Mouse (Mus musculus): Measurements from ENCODE around the gene Fam131a. TPM values are rescaled to one million over a fixed set of nuclear protein-coding genes. Genes with fewer than 3 reads are reported as not detected.
A peak's percentile ranks its signal among the peaks of the same experiment; 100 is the strongest.

The Fam131a gene
- polyA plus RNA-seq, 1 experiment from 2014 or later = 3.4 TPM

DNA sequence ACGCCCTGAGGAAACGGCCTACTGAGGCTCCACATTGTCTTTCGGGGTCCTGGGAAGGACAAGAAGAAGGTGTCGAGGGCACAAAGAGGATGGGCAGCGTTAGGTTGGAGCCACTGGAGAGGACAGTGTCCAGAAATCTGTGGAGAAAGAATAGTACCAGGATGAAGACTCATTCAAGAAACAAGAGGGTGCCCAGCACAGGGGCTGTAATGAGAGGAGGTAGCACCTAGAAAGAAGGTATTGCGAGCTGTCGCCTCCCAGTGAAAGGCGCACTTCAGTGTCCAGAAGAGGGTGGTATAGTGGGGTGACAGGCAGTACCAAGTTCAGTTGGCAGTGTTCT, 23.8 kb downstream of the Fam131a start:
- ATAC-seq (ENCODE audit: insufficient read depth) (no peak; the same call in 1 of the 2 replicates), DNase-seq (no peak)
- peak overlapping the region; percentile 89 for H3K4me2 ChIP-seq
- TF ChIP-seq CTCF (IDR thresholded peaks at IDR 0.05; ENCODE audit: low read depth) = no peak; the same call in 1 of the 2 replicates
- peak overlapping the region; percentile 61 for H3K4me3 ChIP-seq (ENCODE audit: low read depth, low read length)
- H3K9ac ChIP-seq = peak overlapping the region; percentile 67
- H3K36me3 ChIP-seq (ENCODE audit: insufficient read depth) = peaks cover 31% of the 10 kb centered on the region
- H3K27me3 ChIP-seq (ENCODE audit: insufficient read depth, low read length) = no peaks in the 10 kb centered on the region
- peaks cover 9% of the 10 kb centered on the region for H3K4me1 ChIP-seq (ENCODE audit: insufficient read depth)
- H3K27ac ChIP-seq (ENCODE audit: low read depth) = peak overlapping the region; percentile 97
- no peaks in the 10 kb centered on the region for H3K9me3 ChIP-seq (ENCODE audit: low read depth, low read length)
- WGBS = 2% methylated on average over 8 of the region's 8 CpGs

GRCm38 (mm10) chr16:20717181-20717977, 24.3 kb downstream of the Fam131a start, which contains the start of the genes Polr2h and Clcn2:
TSS of gene Polr2h (plus strand) at chr16:20717665.
TSS of gene Clcn2 (minus strand) at chr16:20717746.
- Histone ChIP-seq H3K4me3 (ENCODE audit: low read depth, low read length) (peak within 1 kb of the TSS; percentile 61), H3K27ac (ENCODE audit: low read depth) (peak within 1 kb of the TSS; percentile 97), H3K4me1 (ENCODE audit: insufficient read depth) (peaks cover 9% of the 10 kb centered on the region), H3K36me3 (ENCODE audit: insufficient read depth) (peaks cover 32% of the 10 kb centered on the region), H3K4me2 (peak within 1 kb of the TSS; percentile 89), H3K9ac (peak within 1 kb of the TSS; percentile 67), H3K9me3 (ENCODE audit: low read depth, low read length) (no peaks in the 10 kb centered on the region), H3K27me3 (ENCODE audit: insufficient read depth, low read length) (no peaks in the 10 kb centered on the region)
- DNase-seq (peak; percentile 98), ATAC-seq (ENCODE audit: insufficient read depth) (peak; percentile 82)
- under 1% methylated on average over 62 of the region's 62 CpGs for WGBS
- peak; percentile 66 for TF ChIP-seq CTCF (IDR thresholded peaks at IDR 0.05; ENCODE audit: low read depth)

GRCm38 (mm10) chr16:20717978-20718670, 25.1 kb downstream of the Fam131a start:
- no peak for TF ChIP-seq CTCF (IDR thresholded peaks at IDR 0.05; ENCODE audit: low read depth)
- Histone ChIP-seq H3K27me3 (ENCODE audit: insufficient read depth, low read length) (no peaks in the 10 kb centered on the region), H3K4me1 (ENCODE audit: insufficient read depth) (peaks cover 9% of the 10 kb centered on the region), H3K27ac (ENCODE audit: low read depth) (peak overlapping the region; percentile 97), H3K9me3 (ENCODE audit: low read depth, low read length) (no peaks in the 10 kb centered on the region), H3K4me3 (ENCODE audit: low read depth, low read length) (peak overlapping the region; percentile 61), H3K4me2 (peak overlapping the region; percentile 89), H3K36me3 (ENCODE audit: insufficient read depth) (peaks cover 29% of the 10 kb centered on the region), H3K9ac (peak overlapping the region; percentile 67)
- peak; percentile 40 for DNase-seq
- ATAC-seq (ENCODE audit: insufficient read depth) = peak; percentile 18
- WGBS = 2% methylated on average over 18 of the region's 18 CpGs

DNA sequence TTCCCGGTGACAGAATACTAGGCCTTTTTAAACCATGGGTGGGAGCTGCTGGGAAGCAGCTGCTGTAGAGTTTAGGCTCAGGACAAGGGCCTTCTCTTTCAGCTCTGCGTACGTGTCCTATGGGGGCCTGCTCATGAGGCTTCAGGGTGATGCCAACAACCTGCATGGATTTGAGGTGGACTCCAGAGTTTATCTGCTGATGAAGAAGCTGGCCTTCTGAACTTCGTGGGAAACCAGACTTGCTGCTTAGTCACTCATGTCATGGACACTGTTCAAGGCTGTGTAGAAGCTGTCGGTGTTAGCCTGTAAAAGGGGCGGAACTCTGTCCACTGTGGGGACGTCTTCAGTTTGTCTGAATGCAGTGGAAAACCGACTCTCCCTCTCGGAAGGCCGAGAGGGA, 28.8 kb downstream of the Fam131a start:
- H3K36me3 ChIP-seq (ENCODE audit: insufficient read depth) = peaks cover 29% of the 10 kb centered on the region
- no peak overlapping the region for H3K27ac ChIP-seq (ENCODE audit: low read depth)
- no peak overlapping the region for H3K4me3 ChIP-seq (ENCODE audit: low read depth, low read length)
- DNase-seq (no peak), ATAC-seq (ENCODE audit: insufficient read depth) (no peak)
- no peak overlapping the region for H3K9ac ChIP-seq
- no peak overlapping the region for H3K4me2 ChIP-seq
- TF ChIP-seq CTCF (IDR thresholded peaks at IDR 0.05; ENCODE audit: low read depth) = no peak
- no peaks in the 10 kb centered on the region for H3K9me3 ChIP-seq (ENCODE audit: low read depth, low read length)
- H3K27me3 ChIP-seq (ENCODE audit: insufficient read depth, low read length) = no peaks in the 10 kb centered on the region
- WGBS = 70% methylated on average over 10 of the region's 10 CpGs
- H3K4me1 ChIP-seq (ENCODE audit: insufficient read depth) = no peaks in the 10 kb centered on the region

- no peak for TF ChIP-seq CTCF (IDR thresholded peaks at IDR 0.05; ENCODE audit: low read depth)
- H3K9ac ChIP-seq = no peak overlapping the region
- H3K27ac ChIP-seq (ENCODE audit: low read depth) = no peak overlapping the region
- H3K27me3 ChIP-seq (ENCODE audit: insufficient read depth, low read length) = no peaks in the 10 kb centered on the region
- H3K36me3 ChIP-seq (ENCODE audit: insufficient read depth) = peaks cover 29% of the 10 kb centered on the region
- WGBS = 39% methylated on average over 4 of the region's 4 CpGs
- H3K4me2 ChIP-seq = no peak overlapping the region
- DNase-seq = no peak
- no peak for ATAC-seq (ENCODE audit: insufficient read depth)
- no peaks in the 10 kb centered on the region for H3K4me1 ChIP-seq (ENCODE audit: insufficient read depth)
- no peaks in the 10 kb centered on the region for H3K9me3 ChIP-seq (ENCODE audit: low read depth, low read length)
- no peak overlapping the region for H3K4me3 ChIP-seq (ENCODE audit: low read depth, low read length)
Measured at GRCm38 (mm10) chr16:20722736-20723135, 29.7 kb downstream of the Fam131a start.

GRCm38 (mm10) chr16:20723247-20723646, 30.2 kb downstream of the Fam131a start:
- TF ChIP-seq CTCF (IDR thresholded peaks at IDR 0.05; ENCODE audit: low read depth) = no peak
- H3K27ac ChIP-seq (ENCODE audit: low read depth) = no peak overlapping the region
- no peak overlapping the region for H3K4me2 ChIP-seq
- H3K27me3 ChIP-seq (ENCODE audit: insufficient read depth, low read length) = no peaks in the 10 kb centered on the region
- no peaks in the 10 kb centered on the region for H3K4me1 ChIP-seq (ENCODE audit: insufficient read depth)
- ATAC-seq (ENCODE audit: insufficient read depth) (no peak), DNase-seq (no peak)
- peaks cover 29% of the 10 kb centered on the region for H3K36me3 ChIP-seq (ENCODE audit: insufficient read depth)
- H3K9me3 ChIP-seq (ENCODE audit: low read depth, low read length) = no peaks in the 10 kb centered on the region
- WGBS = 28% methylated on average over 4 of the region's 4 CpGs
- H3K4me3 ChIP-seq (ENCODE audit: low read depth, low read length) = no peak overlapping the region
- H3K9ac ChIP-seq = no peak overlapping the region

- no peak overlapping the region for H3K9ac ChIP-seq
- DNase-seq (peak; percentile 85), ATAC-seq (ENCODE audit: insufficient read depth) (peak; percentile 84; the same call in 1 of the 2 replicates)
- peaks cover 29% of the 10 kb centered on the region for H3K36me3 ChIP-seq (ENCODE audit: insufficient read depth)
- no peaks in the 10 kb centered on the region for H3K9me3 ChIP-seq (ENCODE audit: low read depth, low read length)
- no peak overlapping the region for H3K27ac ChIP-seq (ENCODE audit: low read depth)
- no peak overlapping the region for H3K4me3 ChIP-seq (ENCODE audit: low read depth, low read length)
- 30% methylated on average over 5 of the region's 5 CpGs for WGBS
- H3K4me2 ChIP-seq = no peak overlapping the region
- TF ChIP-seq CTCF (IDR thresholded peaks at IDR 0.05; ENCODE audit: low read depth) = peak; percentile 93
- no peaks in the 10 kb centered on the region for H3K27me3 ChIP-seq (ENCODE audit: insufficient read depth, low read length)
- no peaks in the 10 kb centered on the region for H3K4me1 ChIP-seq (ENCODE audit: insufficient read depth)
Measured at GRCm38 (mm10) chr16:20724338-20724748, 31.3 kb downstream of the Fam131a start.
